Mouse (Mus musculus) ES-E14 (cell line): ENCODE measurements around the gene Ift88. TPM values are rescaled to one million over a fixed set of nuclear protein-coding genes. Genes with fewer than 3 reads are reported as not detected.

Source experiments
- DNase-seq: peaks from one replicate; pipeline ENCODE4 v3.0.0-alpha.2; 2013; ENCODE audit warnings: low read depth, low spot score
- H3K27ac ChIP-seq: 2 replicates; pipeline ENCODE4 v1.5.1; 2012; ENCODE audit warnings: low read depth, mild to moderate bottlenecking, low read length, moderate library complexity, mixed read lengths; ENCODE audit not compliant: poor library complexity, insufficient read depth, severe bottlenecking
- H3K36me3 ChIP-seq: 2 replicates; pipeline ENCODE4 v1.6.1; 2012; ENCODE audit warnings: mild to moderate bottlenecking, low read length, moderate library complexity, mixed read lengths; ENCODE audit not compliant: control insufficient read depth, poor library complexity, insufficient read depth, severe bottlenecking
- H3K4me1 ChIP-seq, 2 experiments: fragments of 150-350 bp in 1 of 2; sonication (generic) in 1 of 2; 2 replicates each; pipeline ENCODE4 v1.6.1; 2012; ENCODE audit warnings: low read length in 2 of 2, mild to moderate bottlenecking in 1 of 2, mixed read lengths in 1 of 2; ENCODE audit not compliant: control insufficient read depth in 2 of 2, insufficient read depth in 2 of 2, poor library complexity in 1 of 2
- H3K4me3 ChIP-seq, 2 experiments: fragments of 150-350 bp in 1 of 2; sonication (generic) in 1 of 2; 2 replicates each; pipeline ENCODE4 v1.5.1; 2012; ENCODE audit warnings: low read length in 2 of 2, low read depth in 1 of 2, mild to moderate bottlenecking in 1 of 2, mixed read lengths in 1 of 2; ENCODE audit not compliant: insufficient read depth in 1 of 2, poor library complexity in 1 of 2, severe bottlenecking in 1 of 2
- H3K9ac ChIP-seq: 2 replicates; pipeline ENCODE4 v1.6.1; 2012; ENCODE audit warnings: low read depth, mild to moderate bottlenecking, low read length, mixed read lengths; ENCODE audit not compliant: poor library complexity, insufficient read depth, severe bottlenecking
- H3K9me3 ChIP-seq: fragments of 150-350 bp; sonication (generic); 2 replicates; pipeline ENCODE4 v1.6.1; 2012; ENCODE audit warnings: low read depth, mild to moderate bottlenecking, low read length; ENCODE audit not compliant: control insufficient read depth, insufficient read depth
- CHD2 ChIP-seq: IDR thresholded peaks from 2 replicates; pipeline ENCODE4 v1.6.1; 2014; ENCODE audit warnings: mild to moderate bottlenecking, low read depth, low read length, inconsistent platforms
- HCFC1 ChIP-seq: IDR thresholded peaks from 2 replicates; pipeline ENCODE4 v1.6.1; 2012; ENCODE audit warnings: low read length, inconsistent platforms, borderline replicate concordance; ENCODE audit not compliant: insufficient read depth
- MAFK ChIP-seq: IDR thresholded peaks from 2 replicates; pipeline ENCODE4 v1.6.1; 2014; ENCODE audit warnings: mild to moderate bottlenecking, low read depth, low read length, inconsistent platforms; ENCODE audit not compliant: insufficient read depth
- ZC3H11A ChIP-seq: IDR thresholded peaks from 2 replicates; pipeline ENCODE4 v1.6.1; 2012; ENCODE audit warnings: low read depth, mild to moderate bottlenecking, inconsistent platforms, low read length, borderline replicate concordance
- ZNF384 ChIP-seq: IDR thresholded peaks from 2 replicates; pipeline ENCODE4 v1.6.1; 2012; ENCODE audit warnings: low read depth, low read length, inconsistent platforms
- in situ Hi-C, 2 experiments: fragments of 600-800 bp; cut with MboI; formaldehyde crosslinking; loops; one replicate each; pipeline ENCODE4 v1.15.1; 2025; ENCODE audit warnings: low sequenced_read_pairs in 2 of 2, inconsistent platforms in 1 of 2; ENCODE audit not compliant: unreplicated experiment in 2 of 2
- total RNA-seq: library from RNA; depleted of rRNA; stranded (reverse); fragments of 300-350 nt; gene quantifications from 2 replicates; pipeline ENCODE4 v1.2.3, GENCODE M21; 2012

Gene Ift88
- total RNA-seq, 1 experiment, result 3.6 TPM

DNA sequence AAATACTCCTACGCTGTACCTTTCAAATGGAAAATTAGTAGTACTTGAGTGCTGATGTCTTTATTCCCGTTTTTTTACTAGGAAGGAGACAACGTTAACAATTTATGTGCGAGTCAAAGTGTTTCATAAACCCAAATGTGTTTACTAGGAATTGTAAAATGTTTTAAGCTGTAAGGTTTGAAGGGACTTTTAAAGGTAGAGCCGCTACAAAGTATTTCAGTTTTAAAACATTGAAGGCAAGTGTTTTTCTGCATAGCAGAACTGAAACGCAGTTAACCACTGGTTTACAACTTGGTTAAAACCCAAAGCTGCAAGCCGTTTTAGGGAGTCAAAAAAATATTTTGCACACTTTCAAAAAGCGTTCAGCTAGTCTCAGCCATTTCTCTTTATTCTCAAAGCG is 99.9 kb downstream of the Ift88 start:
- H3K9ac ChIP-seq, result no peak overlapping the region
- peaks cover 8% of the 10 kb centered on the region; the same call in 1 of the 2 replicates for H3K36me3 ChIP-seq
- H3K27ac ChIP-seq, result no peak overlapping the region; the same call in 1 of the 2 replicates
- no peak for DNase-seq
- peak overlapping the region; percentile 82 to 90; a peak in 3 of 4 replicates for H3K4me3 ChIP-seq
- in situ Hi-C loops, result no loop called here
- no peak for TF ChIP-seq ZC3H11A
- no peak for TF ChIP-seq CHD2
- no peak for TF ChIP-seq ZNF384
- TF ChIP-seq HCFC1, result no peak
- TF ChIP-seq MAFK, result no peak
- no peaks in the 10 kb centered on the region for H3K9me3 ChIP-seq
- H3K4me1 ChIP-seq, result peaks cover 3 to 28% of the 10 kb centered on the region in 2 experiments

DNA sequence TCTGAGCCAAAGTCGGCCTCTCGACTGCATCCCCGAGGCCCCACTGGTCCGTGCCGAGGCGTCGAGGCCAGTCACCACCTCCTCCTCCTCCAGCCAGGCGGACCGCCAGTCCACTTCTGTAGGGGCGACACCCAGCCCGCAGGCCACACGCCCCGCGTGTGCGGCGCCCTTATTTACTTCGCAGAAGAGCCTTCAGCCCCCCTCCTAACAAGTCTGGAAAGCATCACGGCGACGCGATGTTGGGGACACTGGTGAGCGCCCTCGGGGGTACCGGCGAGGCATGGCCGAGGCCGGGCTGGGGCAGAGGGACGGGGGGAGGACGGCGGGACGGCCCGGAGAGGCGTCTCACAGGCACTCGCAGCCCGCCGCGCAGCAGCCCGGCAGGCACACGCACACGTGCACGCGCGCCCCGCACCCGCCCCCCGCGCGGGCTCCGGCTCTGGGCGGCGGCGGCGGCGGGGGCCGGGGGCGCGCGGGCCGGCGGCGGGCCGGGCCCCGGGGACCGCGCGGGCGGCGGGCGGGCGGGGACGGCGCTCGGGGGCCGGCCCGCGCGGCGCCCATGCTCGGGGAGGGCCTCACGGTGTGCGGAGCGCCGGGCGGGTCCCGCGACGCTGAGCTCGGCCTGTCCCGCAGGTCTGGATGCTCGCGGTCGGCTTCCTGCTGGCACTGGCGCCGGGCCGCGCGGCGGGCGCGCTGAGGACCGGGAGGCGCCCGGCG is 101.0 kb downstream of the Ift88 start, which contains the start of gene Il17d:
TSS of gene Il17d (plus strand) at position 107 of the 717 bp plus-strand sequence.
- Histone ChIP-seq H3K27ac (peak within 1 kb of the TSS; percentile 96), H3K4me1 (peaks cover 5 to 30% of the 10 kb centered on the region in 2 experiments), H3K4me3 (peak within 1 kb of the TSS; percentile 82 to 90), H3K36me3 (peaks cover 8% of the 10 kb centered on the region; the same call in 1 of the 2 replicates), H3K9me3 (no peaks in the 10 kb centered on the region), H3K9ac (peak within 1 kb of the TSS; percentile 94)
- TF ChIP-seq ZC3H11A (no peak), MAFK (no peak), CHD2 (no peak), HCFC1 (0 out of 2 replicates have a peak, but pooled peaks have one; percentile 26), ZNF384 (no peak)
- in situ Hi-C loops, result no loop called here
- DNase-seq, result no peak

DNA sequence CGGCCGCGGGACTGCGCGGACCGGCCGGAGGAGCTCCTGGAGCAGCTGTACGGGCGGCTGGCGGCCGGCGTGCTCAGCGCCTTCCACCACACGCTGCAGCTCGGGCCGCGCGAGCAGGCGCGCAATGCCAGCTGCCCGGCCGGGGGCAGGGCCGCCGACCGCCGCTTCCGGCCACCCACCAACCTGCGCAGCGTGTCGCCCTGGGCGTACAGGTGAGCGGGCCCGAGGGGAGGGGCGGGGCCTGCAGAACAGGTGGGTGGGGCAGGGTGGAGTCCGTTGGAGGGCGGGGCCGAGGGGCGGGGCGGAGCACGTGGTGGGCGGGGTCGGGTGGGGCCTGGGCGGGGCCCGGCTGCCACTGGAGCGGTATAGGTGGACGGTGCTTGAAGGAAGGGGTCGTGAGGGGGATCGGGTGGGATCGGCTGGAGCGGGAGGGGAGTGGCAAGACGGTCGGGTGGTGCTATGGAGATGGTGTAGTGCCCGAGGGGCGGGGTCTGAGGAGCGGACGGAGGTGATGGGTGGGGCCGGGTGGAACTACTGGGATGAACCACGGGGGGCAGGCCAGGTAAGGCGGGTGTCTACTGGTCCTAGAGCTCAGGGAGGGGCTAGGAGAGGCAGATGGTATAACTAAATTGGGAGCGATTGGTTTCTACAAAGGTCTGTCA is 101.7 kb downstream of the Ift88 start:
- TF ChIP-seq CHD2, result no peak
- no peak for TF ChIP-seq ZC3H11A
- no peak for TF ChIP-seq ZNF384
- TF ChIP-seq HCFC1, result no peak
- no peak for TF ChIP-seq MAFK
- DNase-seq, result no peak
- Histone ChIP-seq H3K9ac (peak overlapping the region; percentile 94), H3K27ac (peak overlapping the region; percentile 96), H3K36me3 (peaks cover 8% of the 10 kb centered on the region; the same call in 1 of the 2 replicates), H3K4me1 (peaks cover 5 to 30% of the 10 kb centered on the region in 2 experiments), H3K4me3 (peak overlapping the region; percentile 59 to 90), H3K9me3 (no peaks in the 10 kb centered on the region)
- in situ Hi-C loops, result no loop called here

DNA sequence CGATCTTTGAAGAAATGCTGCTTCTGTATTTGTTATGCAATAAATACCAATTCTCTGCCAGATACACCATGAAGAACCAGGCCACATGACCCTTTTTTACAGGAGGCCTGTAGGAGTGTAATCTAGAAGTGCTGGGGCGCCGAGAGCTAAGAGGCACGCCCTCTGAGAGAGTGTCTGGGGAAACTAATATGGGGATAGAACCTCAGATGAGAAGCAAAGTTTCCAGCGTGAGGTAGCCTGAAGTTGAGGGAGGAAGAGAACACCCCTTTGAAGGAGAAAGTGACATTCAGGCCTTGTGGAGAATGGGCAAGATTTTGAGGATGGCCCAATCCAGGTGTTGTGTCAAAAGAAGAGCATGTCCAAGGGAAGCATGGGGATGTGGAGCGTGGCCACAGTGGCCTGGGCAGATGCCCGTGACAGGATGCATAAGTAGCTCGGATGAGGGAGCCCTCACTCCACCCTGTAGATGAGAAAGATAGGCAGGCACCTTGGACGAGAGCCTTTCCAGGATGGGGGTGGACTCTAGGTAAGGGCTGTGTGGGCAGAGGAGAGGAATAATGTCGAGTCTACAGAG is 102.3 kb downstream of the Ift88 start:
- TF ChIP-seq CHD2 (no peak), ZNF384 (no peak)
- peaks cover 8% of the 10 kb centered on the region; the same call in 1 of the 2 replicates for H3K36me3 ChIP-seq
- H3K9me3 ChIP-seq, result no peaks in the 10 kb centered on the region
- peak overlapping the region; percentile 30 for H3K27ac ChIP-seq
- peak overlapping the region; percentile 23; the same call in 1 of the 2 replicates for H3K9ac ChIP-seq
- H3K4me1 ChIP-seq, result peaks cover 5 to 30% of the 10 kb centered on the region in 2 experiments
- in situ Hi-C loops, result no loop called here
- no peak for DNase-seq
- H3K4me3 ChIP-seq, result peak overlapping the region; percentile 59 to 90
